Mouse (Mus musculus) cerebellum, adult 18-20 months (tissue): ENCODE data around the gene Vsig2.

Source experiments
- DNase-seq, 2 experiments: peaks; one replicate each; pipeline ENCODE4 v3.0.0; 2021

Gene Vsig2

DNA sequence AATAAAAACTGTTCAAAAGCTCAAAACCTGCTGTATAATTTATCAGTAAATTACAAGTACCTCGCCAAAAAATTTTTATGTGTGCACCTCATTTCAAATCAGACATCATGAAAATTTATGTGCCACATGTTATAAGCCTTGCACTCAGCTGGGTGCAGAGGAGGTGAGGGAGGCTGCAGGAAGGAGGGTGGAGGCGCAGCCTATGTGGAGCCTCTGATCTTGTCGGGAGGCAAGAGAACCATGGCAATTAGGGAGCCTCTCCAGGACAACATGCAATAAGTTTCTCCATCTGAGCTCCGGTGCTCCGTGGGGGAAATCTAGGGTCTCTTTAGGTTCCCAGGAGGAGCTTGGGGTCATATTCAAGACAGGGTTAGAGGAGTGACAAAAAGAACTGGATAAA is 28.4 kb downstream of the Vsig2 start:
- no peak for DNase-seq

DNA sequence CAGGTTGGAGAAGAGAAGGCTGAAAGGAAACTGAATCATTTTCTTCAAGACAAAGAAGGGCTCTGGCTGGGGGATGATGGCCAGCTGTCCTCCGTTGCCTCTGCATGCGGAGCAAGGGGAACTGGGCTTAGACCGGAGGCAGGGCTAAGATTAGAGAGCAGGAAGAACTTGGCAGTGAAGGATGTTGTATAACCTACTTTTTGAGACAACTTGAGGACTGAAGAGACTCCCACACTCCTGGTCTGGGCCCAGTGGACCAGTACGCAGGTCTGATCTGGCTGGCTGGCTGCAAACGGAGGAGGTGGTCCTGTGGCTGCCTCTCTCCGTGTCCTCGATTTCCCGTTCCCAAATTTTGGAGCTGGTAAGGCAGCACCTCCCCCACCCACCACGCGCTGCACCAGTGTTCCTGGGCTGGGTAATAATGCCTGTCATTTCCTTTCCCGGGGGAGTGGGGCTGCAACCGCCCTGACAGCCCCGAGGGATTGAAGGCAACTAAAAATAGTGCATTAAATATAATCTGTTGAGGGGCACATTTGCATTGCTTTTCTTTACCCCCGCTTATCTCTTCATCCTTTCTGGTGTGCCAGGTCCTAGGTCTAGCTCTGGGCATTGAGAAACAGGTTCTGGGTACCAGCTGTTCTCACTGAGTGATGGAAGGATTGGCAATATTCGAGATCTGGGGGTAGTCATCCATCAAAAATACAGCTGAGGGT is 29.0 kb downstream of the Vsig2 start:
- DNase-seq = no peak

DNA sequence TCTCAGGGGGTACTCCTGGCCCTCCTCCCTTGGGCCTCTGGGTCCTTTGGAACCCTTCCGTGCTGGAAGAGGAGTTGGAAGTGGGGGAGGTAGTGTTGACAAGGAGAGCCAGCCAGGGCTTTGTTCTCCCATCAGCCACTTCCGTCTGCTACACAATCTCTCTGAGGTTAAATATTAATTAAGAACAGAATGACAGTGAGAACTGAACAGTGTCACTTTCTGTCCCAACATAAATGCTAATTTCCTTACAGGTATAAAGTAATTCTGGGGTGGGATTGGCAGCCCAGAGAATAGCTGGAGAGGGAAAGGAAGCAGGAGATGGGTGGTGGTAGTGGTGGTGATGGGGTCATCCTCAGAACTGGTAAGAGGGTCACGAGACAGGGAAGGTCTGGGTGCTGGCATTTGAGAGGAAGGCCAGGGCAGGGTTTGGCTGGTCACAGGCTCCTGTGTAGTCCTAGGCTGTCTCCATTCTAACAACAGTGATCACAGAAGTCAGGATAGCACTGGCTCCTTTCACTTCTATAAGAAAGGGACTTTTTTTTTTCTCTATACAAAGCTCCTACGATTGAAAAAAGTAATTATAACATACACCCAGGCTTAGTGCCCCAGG is 29.7 kb downstream of the Vsig2 start:
- DNase-seq = no peak

- no peak for DNase-seq
Measured at GRCm38 (mm10) chr9:37569231-37569835, 30.3 kb downstream of the Vsig2 start.

DNA sequence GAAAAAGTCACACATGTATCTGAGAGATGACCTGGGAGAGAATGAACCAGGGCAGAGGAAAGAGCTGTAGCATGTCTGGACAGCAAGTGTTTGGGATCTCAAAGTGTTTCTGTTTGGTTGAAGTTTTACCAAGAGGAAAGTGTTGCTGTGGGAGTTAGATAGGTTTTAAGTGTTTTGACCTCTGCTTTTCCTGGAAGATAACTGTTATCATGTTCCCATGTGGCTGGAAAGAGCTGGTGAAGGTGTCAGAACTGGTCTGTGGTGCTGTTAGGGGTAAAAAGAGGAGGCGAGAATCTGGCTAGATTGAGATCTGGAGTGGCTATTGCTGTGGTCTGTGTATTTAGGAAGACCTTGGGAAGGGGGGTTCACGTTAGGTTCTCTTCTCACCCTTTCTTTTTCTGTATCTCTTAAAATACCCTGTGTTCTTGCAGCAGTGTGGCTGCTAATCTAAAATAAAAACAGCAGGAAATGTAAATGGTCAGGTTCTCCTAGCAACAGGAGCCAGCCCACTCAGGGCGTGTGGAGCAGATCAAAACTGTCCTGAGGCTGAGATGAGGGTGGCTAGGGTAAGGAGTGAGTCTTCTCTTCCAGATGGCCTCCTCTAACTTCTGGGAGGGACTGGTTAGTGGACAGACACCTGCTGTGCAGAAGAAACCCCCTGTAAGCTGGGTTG is 33.3 kb downstream of the Vsig2 start:
- DNase-seq = no peak

GRCm38 (mm10) chr9:37576436-37576930 is 37.4 kb downstream of the Vsig2 start:
- DNase-seq = no peak

DNA sequence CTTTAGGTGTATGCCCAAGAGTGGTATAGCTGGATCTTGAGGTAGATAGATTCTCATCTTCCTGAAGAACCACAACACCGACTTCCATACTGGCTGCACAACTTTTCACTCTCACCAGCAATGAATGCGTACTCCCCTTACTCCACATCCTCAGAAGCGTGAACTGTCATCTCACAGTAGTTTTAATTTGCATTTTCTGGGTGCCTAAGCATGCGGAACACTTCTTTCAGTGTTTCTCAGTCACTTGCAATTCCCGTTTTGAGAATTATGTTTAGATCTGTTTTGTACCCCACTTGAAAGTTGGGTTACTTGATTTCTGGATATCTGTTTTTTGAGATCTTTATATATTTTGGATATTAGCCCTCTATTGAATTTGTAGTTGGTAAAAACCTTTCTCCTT is 44.5 kb downstream of the Vsig2 start:
- DNase-seq = no peak

DNA sequence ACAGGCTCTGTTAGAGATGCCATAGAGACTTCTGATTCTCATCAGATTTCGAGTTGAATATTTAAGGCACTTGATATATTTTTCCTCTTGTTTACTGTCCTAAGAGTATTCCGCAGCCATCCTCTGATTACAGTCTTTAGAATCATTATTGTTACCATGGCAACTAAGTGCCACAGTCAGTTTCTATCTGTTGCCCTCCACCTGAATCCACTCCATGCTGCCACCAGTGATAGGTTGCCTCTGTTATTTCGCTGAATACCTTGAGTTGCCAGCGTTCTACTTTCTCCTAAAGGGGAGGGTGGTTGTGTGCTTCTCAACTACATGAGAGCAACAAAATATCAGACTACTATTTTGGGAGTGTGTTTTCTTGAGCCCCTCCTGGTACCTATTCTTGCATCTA is 47.7 kb downstream of the Vsig2 start:
- no peak for DNase-seq

DNA sequence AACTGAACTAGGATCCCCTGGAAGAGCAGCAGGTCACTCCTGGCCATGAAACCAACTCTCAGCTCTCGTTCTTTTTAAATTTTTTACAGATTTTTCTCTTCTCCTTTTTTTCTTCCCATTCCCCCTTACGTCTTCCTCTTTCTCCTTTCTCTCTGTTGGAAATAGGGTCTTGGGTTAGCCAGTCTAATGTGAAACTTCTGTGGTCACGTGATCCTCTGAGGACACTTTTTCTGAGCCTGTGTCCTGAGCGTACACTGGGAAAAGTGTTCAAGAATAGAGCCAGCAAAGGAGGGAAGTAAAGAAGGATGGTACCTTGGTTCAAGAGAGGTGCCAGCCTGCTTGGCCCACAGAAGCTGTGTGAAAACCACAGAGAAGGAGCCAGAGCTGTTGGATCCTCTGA is 51.3 kb downstream of the Vsig2 start:
- no peak for DNase-seq

- DNase-seq = no peak
Measured at GRCm38 (mm10) chr9:37592025-37592424, 53.0 kb downstream of the Vsig2 start.

GRCm38 (mm10) chr9:37592633-37593032 is 53.6 kb downstream of the Vsig2 start:
- no peak for DNase-seq

GRCm38 (mm10) chr9:37593690-37594089 is 54.6 kb downstream of the Vsig2 start:
- no peak for DNase-seq
